Mouse (Mus musculus): ENCODE results near the gene Spesp1.

Spesp1 gene

GRCm38 (mm10) chr9:62281991-62282390 is at the start of gene Spesp1:
Gene Spesp1, minus strand, starts transcription at chr9:62282208.
- DNase-seq (ENCODE audit: extremely low read depth, insufficient read length, low spot score) = no peak

DNA sequence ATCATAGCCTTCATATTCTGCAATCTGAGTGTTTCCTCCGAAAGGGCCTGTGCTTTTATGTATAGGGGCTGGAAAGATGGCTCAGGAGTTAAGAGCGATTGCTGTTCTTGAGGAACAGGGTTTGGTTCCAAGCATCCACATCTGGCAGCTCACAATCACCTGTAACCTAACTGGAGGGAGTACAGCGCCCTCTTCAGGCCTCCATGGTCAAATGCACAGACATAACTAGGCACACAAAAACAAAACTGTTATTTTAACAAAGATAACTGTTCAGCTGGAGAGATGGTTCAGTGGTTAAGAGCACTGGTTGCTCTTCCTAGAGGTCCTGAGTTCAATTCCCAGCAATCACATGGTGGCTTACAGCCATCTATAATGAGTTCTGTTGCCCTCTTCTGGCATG is 44.0 kb upstream of the Spesp1 start:
- DNase-seq (ENCODE audit: extremely low read depth, insufficient read length, low spot score) = no peak

DNA sequence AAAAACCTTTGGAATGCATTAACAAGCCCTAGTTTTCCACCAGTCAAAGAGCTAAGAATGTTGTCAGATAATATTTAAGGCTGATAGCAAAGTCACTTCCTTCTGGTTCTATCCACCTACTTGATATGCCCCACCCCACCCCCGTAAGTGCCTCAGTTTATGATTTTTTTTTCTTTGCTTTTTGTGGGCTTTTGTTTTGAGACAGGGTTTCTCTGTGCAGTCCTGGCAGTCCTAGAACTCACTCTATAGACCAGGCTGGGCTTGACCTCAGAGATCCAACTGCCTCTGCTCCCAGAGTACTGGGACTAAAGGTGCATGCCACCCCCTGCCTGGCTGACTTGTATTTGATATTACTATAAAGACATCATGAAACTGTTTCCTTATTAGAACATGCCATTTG is 41.8 kb upstream of the Spesp1 start:
- no peak for DNase-seq (ENCODE audit: extremely low read depth, insufficient read length, low spot score)

GRCm38 (mm10) chr9:62318729-62319128 is 36.7 kb upstream of the Spesp1 start:
- no peak for DNase-seq (ENCODE audit: extremely low read depth, insufficient read length, low spot score)

DNA sequence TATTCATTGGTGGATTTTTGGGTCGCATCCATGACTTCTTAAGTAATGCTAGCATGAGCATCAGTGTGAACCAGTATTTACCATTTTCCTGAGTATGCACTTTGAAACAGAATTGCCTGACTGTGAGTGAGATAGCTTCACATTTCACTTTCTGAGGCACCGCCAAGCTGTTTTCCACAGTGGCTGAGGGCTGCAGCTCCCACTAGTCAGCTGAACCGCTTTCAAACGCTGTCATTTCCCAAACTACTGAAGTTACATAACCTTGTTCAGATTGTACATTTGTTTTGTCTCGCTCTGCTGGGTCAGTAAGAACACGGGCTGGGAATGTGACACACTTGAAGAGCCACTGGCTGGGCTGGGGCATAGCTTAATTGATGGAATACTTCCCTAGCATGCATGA is 33.5 kb upstream of the Spesp1 start:
- DNase-seq (ENCODE audit: extremely low read depth, insufficient read length, low spot score) = no peak

- DNase-seq (ENCODE audit: extremely low read depth, insufficient read length, low spot score) = no peak
These were observed 14.9 kb upstream of the Spesp1 start for GRCm38 (mm10) chr9:62296891-62297290.

- DNase-seq (ENCODE audit: extremely low read depth, insufficient read length, low spot score) = peak; percentile 16
These were observed 13.1 kb upstream of the Spesp1 start for GRCm38 (mm10) chr9:62295006-62295698.

- DNase-seq (ENCODE audit: extremely low read depth, insufficient read length, low spot score) = no peak
These were observed 5.6 kb upstream of the Spesp1 start for GRCm38 (mm10) chr9:62287633-62288025.

- no peak for DNase-seq (ENCODE audit: extremely low read depth, insufficient read length, low spot score)
These were observed 5.1 kb upstream of the Spesp1 start for GRCm38 (mm10) chr9:62286967-62287632.

DNA sequence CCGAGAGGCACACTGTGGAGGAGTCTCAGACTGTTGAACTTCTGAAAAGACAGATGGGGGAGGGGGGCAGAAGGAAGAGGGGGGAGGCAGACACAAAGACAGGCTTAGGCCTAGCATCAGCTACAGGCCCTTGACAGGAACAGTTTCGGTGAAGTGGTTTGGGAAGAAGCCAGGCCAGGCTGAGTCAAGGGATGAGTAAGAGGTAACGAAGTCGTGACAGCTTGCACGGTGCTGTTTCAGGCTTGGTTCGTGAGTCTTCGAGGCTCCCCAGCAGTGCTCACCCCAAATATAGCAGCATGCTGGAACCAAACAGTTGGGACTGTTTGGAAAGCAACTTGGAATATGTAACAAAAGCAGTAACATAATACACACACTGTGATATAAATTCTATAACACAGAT is 2.3 kb upstream of the Spesp1 start:
- DNase-seq (ENCODE audit: extremely low read depth, insufficient read length, low spot score) = no peak

GRCm38 (mm10) chr9:62276899-62277298 is 5.1 kb downstream of the Spesp1 start:
- no peak for DNase-seq (ENCODE audit: extremely low read depth, insufficient read length, low spot score)

GRCm38 (mm10) chr9:62270775-62271399 is 11.1 kb downstream of the Spesp1 start:
- no peak for DNase-seq (ENCODE audit: extremely low read depth, insufficient read length, low spot score)

GRCm38 (mm10) chr9:62269161-62269560 is 12.8 kb downstream of the Spesp1 start:
- DNase-seq (ENCODE audit: extremely low read depth, insufficient read length, low spot score) = no peak

DNA sequence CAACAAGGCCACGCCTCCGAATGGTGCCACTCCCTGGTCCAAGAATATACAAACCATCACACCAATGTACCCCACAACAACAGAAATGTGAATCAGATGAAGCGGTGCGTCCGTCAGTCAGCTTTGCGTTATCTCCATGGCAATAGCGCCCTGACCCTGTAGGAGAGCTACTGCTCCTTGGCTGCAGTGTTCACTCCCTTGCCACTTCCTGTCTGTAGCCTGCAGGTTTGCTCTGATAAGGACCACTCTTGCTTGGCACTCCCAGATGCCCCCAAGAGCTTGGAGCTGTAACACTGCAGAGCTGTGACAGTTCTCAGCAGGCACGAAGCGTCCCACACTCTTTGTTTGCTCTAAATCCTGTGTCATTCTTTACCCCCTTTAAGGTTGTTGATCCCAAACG is 16.7 kb downstream of the Spesp1 start:
- DNase-seq (ENCODE audit: extremely low read depth, insufficient read length, low spot score) = no peak

DNA sequence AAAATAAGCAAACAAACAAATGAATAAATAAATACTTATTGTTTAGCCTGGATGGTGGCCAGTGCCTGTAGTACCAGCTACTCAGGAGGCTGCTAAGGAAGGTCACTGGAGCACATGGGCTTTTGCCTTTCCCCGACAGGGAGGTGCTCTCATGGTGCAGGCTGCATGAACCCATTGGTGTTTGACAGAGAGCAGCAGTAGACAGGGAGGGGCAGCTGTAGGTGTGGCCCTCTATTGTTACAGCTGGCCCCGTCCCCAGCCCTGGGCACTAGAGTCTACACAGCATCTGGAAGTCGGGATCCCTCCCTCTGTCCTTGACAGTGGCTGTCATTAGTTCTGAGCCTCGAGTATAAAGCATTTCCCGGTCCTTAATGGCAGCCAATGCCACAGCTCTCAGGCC is 18.4 kb downstream of the Spesp1 start:
- no peak for DNase-seq (ENCODE audit: extremely low read depth, insufficient read length, low spot score)

GRCm38 (mm10) chr9:62261406-62261805 is 20.6 kb downstream of the Spesp1 start:
- DNase-seq (ENCODE audit: extremely low read depth, insufficient read length, low spot score) = no peak

- DNase-seq (ENCODE audit: extremely low read depth, insufficient read length, low spot score) = no peak
These were observed 21.0 kb downstream of the Spesp1 start for GRCm38 (mm10) chr9:62261006-62261405.

GRCm38 (mm10) chr9:62258005-62258404 is 24.0 kb downstream of the Spesp1 start:
- DNase-seq (ENCODE audit: extremely low read depth, insufficient read length, low spot score) = no peak

- no peak for DNase-seq (ENCODE audit: extremely low read depth, insufficient read length, low spot score)
These were observed 26.0 kb downstream of the Spesp1 start for GRCm38 (mm10) chr9:62255896-62256576.

GRCm38 (mm10) chr9:62253736-62254443 is 28.1 kb downstream of the Spesp1 start:
- DNase-seq (ENCODE audit: extremely low read depth, insufficient read length, low spot score) = no peak

DNA sequence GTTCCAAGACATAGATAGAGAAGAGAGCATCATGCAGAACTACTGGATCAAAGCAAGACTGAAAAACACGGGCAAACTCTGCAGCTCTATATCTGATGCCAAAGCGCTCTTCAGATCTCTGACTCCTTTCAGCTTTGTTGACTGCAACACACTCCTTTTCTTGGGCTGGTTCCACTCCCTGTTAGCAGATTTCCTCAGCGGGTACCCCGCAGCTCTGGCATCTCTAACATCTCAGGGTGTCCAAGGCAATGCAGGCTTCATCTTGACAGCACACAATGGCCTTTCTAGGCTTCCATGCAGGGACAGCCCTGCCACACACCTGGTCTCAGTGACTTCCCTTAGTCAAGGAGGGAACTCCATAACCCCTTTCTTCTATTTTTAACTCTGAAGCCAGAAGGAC is 31.7 kb downstream of the Spesp1 start:
- DNase-seq (ENCODE audit: extremely low read depth, insufficient read length, low spot score) = no peak

All from 3134 (cell line).